Mouse (Mus musculus) cerebellum, postnatal 4 days (tissue): ENCODE results near the gene Ica1.

ENCODE experiments used
- DNase-seq, 2 experiments: peaks; one replicate each; pipeline ENCODE4 v3.0.0; 2022; ENCODE audit warnings: low spot score in 2 of 2, mixed read lengths in 1 of 2

Ica1 gene

GRCm38 (mm10) chr6:8744273-8744785 lies 34.0 kb downstream of the Ica1 start:
- no peak for DNase-seq

- no peak for DNase-seq
Measured at GRCm38 (mm10) chr6:8742449-8742848, 35.8 kb downstream of the Ica1 start.

GRCm38 (mm10) chr6:8741659-8742058 lies 36.6 kb downstream of the Ica1 start:
- no peak for DNase-seq

DNA sequence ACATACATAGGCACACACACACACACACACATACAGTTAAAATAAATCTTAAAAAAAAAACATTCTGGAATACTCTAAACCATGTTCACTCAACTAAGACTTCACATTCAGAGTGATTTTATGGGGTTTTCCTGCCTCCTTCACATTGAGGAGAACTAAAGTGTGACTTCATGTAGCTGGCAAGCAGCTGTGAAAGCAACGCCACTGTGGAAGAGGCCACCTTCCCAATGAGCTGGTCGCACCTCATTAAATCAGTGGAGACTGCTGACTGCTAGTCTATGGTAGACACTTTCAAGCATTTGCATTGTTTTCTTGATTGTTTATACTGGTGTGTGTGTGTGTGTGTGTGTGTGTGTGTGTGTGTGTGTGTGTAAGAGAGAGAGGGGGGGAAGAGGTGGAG lies 38.2 kb downstream of the Ica1 start:
- no peak for DNase-seq

DNA sequence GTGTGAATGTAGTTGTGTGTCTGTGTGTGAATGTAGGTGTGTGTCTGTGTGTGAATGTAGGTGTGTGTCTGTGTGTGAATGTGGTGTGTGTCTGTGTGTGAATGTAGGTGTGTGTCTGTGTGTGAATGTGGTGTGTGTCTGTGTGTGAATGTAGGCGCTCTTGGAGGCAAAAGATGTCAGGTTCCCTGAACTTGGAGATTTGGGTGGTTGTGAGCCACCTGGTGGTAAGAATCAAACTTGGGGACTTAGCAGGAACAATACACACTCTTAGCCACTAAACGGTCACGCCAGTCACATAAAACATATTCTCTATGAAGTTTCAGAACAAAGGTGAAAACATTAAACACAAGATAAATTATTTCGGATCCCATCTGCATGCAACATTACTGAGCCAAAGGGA lies 39.9 kb downstream of the Ica1 start:
- no peak for DNase-seq

DNA sequence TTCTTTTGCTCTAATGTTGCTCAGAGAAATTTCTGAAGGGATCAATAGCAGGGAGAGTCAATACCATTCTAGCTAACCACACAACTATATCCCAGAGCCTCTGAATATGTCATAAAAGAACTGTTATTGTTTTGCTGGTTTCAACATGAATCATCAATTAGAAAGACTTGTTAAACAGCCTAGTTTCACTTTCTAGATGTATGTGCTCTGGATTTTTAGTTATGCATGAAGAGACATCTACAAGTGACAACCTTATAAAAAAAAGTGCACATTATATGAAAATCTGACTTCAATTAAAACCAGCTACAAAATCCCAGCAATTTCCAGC lies 41.8 kb downstream of the Ica1 start:
- no peak for DNase-seq

GRCm38 (mm10) chr6:8735657-8736492 lies 42.4 kb downstream of the Ica1 start:
- DNase-seq = peak; percentile 60 to 75

GRCm38 (mm10) chr6:8735044-8735443 lies 43.2 kb downstream of the Ica1 start:
- DNase-seq = no peak

- no peak for DNase-seq
Measured at GRCm38 (mm10) chr6:8732492-8732891, 45.8 kb downstream of the Ica1 start.

DNA sequence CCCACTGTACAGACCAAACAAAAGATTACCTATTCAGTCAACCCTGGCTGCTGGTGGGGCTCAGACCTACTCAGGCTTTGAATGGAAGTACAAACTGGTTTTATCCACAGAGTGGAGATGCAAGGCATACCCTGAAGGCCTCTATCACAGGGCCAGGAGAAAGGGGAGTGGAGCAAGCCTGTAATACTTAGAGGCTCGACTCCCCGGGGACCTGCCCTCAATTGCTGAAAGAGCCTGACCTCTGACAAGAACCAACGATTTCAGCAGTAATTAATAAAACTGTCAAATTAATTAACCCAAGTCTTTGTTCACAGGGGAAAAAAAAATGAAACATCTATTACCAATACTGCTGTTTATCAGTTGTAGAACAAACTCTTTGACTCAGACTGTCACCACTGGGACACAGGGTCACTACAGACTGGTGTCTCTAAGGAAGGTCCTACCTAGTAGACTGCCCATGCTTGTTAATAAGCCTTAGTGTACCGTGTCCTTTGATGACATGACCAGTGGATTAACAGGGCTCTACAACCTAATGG lies 46.6 kb downstream of the Ica1 start:
- DNase-seq = no peak

DNA sequence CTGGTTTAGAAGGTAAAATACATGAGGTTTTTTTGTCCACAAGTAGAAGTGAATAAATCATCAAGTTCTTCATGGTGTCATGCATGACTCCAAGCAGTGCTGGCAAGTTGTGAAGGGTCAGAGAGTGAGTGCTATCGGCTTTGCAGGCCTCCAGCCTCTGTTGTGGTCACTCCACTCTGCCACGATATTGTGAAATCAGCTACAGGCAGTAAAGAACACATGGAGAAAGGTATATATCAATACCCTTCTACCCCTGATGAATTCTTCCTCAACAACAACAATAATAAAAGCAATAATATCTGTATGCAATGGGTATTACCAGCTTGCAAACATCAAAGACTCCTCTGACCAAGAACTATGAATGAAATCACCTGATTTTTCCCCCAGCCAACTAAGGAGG lies 47.9 kb downstream of the Ica1 start:
- DNase-seq = no peak

DNA sequence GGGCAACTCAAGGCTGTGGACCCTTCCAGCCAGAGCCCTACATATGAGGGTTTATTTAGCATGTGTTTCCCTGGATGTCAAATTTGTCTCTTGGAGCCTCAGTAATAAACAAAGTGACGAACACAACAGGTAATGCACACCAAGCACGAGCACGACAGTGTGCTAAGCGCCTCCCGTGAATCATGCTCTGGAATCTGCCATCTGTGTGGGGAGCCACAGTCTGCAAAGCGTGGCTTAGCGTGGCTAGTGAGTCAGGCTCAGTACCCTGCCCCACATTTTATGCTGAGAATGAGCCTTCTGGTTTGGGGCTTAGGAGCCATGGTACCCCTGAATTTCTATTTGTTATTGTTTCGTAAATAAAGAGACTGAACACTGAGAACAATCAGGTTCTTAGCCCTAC lies 50.5 kb downstream of the Ica1 start:
- DNase-seq = no peak

GRCm38 (mm10) chr6:8725610-8726009 lies 52.7 kb downstream of the Ica1 start:
- no peak for DNase-seq

- DNase-seq = no peak
Measured at GRCm38 (mm10) chr6:8719692-8720091, 58.6 kb downstream of the Ica1 start.

DNA sequence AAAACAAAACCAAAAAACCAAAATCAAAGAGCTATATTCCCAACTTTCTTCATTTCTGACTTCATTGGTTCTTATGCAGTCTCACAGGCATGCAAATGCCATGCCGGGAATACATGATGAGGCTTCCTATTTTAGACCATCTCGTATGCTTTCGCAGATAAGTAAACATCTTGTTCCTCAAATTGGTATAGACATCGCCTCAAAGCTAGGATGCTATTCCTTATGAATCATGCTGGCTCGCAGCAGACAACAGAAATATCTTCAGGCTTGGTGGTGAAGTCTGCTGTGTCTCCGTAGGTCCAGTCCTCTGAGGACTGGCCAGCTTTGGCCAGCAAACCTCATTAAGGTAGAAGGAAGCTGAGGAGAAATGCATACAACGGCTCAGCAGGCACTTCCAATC lies 60.3 kb downstream of the Ica1 start:
- DNase-seq = no peak

- no peak for DNase-seq
Measured at GRCm38 (mm10) chr6:8716539-8716938, 61.7 kb downstream of the Ica1 start.

DNA sequence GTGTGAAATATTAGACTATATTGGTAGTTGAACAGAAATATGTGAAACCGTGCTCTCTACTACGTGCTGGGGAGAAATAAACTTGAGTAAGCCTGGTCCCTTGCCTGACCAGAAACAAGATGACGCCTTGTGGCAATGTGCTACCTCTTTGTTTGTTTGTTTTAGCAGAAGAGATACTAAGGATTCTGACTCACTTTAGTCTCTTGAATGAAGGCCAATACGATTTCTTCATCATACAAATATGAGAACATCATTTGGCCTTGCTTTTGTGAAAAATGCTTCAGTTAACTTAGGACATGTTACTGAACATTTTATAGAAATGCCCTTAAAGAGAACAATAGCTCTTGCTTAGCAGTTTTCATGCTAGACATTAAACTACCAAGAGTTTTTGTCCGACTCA lies 67.0 kb downstream of the Ica1 start:
- no peak for DNase-seq

DNA sequence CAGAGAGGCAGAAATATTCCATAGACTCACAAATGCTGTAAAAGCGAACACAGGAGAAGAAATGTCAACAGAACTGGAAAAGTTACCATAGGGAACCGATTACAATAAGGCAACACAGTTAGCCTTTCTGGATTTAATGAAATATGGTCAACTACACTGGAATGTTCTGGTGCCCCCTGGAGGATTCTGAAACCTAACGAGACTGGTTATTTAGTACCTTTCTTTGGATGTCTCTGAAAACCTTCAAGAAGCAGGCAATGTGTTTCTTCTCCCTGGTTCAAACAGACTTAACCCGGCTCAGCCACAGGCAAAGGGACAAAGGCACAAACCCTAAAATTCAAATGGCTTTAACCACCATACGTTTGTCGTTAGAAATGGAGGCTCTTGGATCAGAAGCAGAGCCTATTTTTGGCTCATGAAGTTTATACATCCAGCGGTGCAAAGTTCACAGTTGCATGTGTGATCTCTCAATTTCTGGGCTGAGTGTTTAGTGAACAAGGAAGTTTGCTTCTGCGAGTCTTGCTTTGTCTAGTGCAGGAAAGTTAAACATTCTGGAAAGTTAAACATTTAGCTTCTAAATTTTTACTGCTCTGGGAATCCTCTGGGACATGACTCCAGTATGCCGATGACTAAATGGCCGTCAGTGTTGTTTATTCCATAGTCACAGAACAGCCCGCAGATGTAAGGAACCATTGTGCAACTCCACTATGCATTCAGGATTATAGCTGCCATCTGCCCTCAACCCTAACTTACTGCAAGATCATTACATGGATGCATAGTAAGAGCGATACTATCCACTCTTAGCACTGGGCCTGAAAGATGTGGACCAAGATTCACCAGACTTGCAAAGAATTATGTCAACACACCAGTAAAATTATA lies 83.4 kb downstream of the Ica1 start:
- DNase-seq = peak in 1 of 2 experiments; percentile 13

- no peak for DNase-seq
Measured at GRCm38 (mm10) chr6:8693926-8694635, 84.2 kb downstream of the Ica1 start.

DNA sequence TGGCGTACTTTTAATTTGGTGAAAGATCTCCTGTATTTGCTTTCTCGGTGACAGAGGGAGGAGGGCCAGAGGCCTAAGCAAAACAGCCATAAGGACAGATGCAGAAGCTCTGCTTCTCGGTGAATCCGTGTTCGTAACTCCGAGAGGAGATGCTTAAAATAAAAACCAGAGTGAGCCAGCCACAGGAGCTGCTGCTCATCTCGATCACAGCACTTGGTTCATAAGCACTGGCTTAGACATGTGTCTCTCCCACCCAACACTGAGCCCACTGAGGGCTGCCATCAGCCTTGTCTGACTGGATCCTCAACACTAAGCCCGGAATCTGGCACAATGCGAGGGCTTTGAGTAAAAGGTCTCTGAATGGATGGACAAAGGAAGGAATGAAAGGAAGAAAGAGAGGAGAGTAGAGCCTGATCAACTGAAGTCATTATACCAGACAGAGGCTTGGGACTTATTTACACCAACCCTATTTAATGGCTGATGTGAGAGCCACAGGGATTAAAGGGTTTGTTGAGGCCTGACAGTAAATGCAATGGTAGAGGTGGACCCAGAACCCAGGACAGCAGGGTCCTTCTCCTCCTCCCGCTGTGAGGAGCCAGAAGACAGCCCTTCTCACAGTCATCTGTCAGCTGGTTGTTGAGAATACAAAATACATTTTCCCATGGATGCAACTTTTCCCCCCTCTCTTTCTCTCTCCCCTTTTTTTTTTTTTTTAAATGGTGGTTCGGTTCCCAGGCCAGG lies 85.0 kb downstream of the Ica1 start:
- DNase-seq = no peak
